Mouse (Mus musculus): ENCODE data around the gene Ttc27.

Gene Ttc27

GRCm38 (mm10) chr17:74860180-74860993 is 142.9 kb downstream of the Ttc27 start:
- Histone ChIP-seq H3K4me1 (replicated peaks; ENCODE audit: low read depth, low read length) (peaks cover 13% of the 10 kb centered on the region), H3K9me3 (ENCODE audit: low read length) (no peaks in the 10 kb centered on the region), H3K27me3 (ENCODE audit: insufficient read depth, low read length) (no peaks in the 10 kb centered on the region), H3K4me3 (replicated peaks; ENCODE audit: low read length) (no peak overlapping the region), H3K36me3 (ENCODE audit: insufficient read depth, low read length) (peaks cover 64% of the 10 kb centered on the region)
- TF ChIP-seq NANOG (IDR thresholded peaks at IDR 0.05; ENCODE audit: borderline replicate concordance, low read length) (no peak), CTCF (conservative IDR thresholded peaks at IDR 0.05; ENCODE audit: low read length) (no peak), POU5F1 (IDR thresholded peaks at IDR 0.05; ENCODE audit: borderline replicate concordance, low read length) (no peak)

- Histone ChIP-seq H3K9me3 (ENCODE audit: low read length) (no peaks in the 10 kb centered on the region), H3K4me3 (replicated peaks; ENCODE audit: low read length) (no peak overlapping the region), H3K4me1 (replicated peaks; ENCODE audit: low read depth, low read length) (peaks cover 13% of the 10 kb centered on the region), H3K36me3 (ENCODE audit: insufficient read depth, low read length) (peaks cover 39% of the 10 kb centered on the region), H3K27me3 (ENCODE audit: insufficient read depth, low read length) (no peaks in the 10 kb centered on the region)
- TF ChIP-seq NANOG (IDR thresholded peaks at IDR 0.05; ENCODE audit: borderline replicate concordance, low read length) (no peak), POU5F1 (IDR thresholded peaks at IDR 0.05; ENCODE audit: borderline replicate concordance, low read length) (no peak), CTCF (conservative IDR thresholded peaks at IDR 0.05; ENCODE audit: low read length) (no peak)
Observed at GRCm38 (mm10) chr17:74863845-74864244, 146.3 kb downstream of the Ttc27 start.

GRCm38 (mm10) chr17:74864790-74865548 is 147.4 kb downstream of the Ttc27 start:
- H3K9me3 ChIP-seq (ENCODE audit: low read length) = no peaks in the 10 kb centered on the region
- peaks cover 39% of the 10 kb centered on the region for H3K36me3 ChIP-seq (ENCODE audit: insufficient read depth, low read length)
- peaks cover 19% of the 10 kb centered on the region for H3K4me1 ChIP-seq (replicated peaks; ENCODE audit: low read depth, low read length)
- H3K27me3 ChIP-seq (ENCODE audit: insufficient read depth, low read length) = no peaks in the 10 kb centered on the region
- H3K4me3 ChIP-seq (replicated peaks; ENCODE audit: low read length) = no peak overlapping the region
- TF ChIP-seq NANOG (IDR thresholded peaks at IDR 0.05; ENCODE audit: borderline replicate concordance, low read length) = no peak
- TF ChIP-seq CTCF (conservative IDR thresholded peaks at IDR 0.05; ENCODE audit: low read length) = no peak
- no peak for TF ChIP-seq POU5F1 (IDR thresholded peaks at IDR 0.05; ENCODE audit: borderline replicate concordance, low read length)

- Histone ChIP-seq H3K36me3 (ENCODE audit: insufficient read depth, low read length) (peaks cover 35% of the 10 kb centered on the region), H3K27me3 (ENCODE audit: insufficient read depth, low read length) (no peaks in the 10 kb centered on the region), H3K4me1 (replicated peaks; ENCODE audit: low read depth, low read length) (peaks cover 19% of the 10 kb centered on the region), H3K4me3 (replicated peaks; ENCODE audit: low read length) (no peak overlapping the region), H3K9me3 (ENCODE audit: low read length) (no peaks in the 10 kb centered on the region)
- TF ChIP-seq NANOG (IDR thresholded peaks at IDR 0.05; ENCODE audit: borderline replicate concordance, low read length) (no peak), POU5F1 (IDR thresholded peaks at IDR 0.05; ENCODE audit: borderline replicate concordance, low read length) (no peak), CTCF (conservative IDR thresholded peaks at IDR 0.05; ENCODE audit: low read length) (no peak)
Observed at GRCm38 (mm10) chr17:74865694-74866564, 148.4 kb downstream of the Ttc27 start.

- H3K36me3 ChIP-seq (ENCODE audit: insufficient read depth, low read length) = peaks cover 31% of the 10 kb centered on the region
- H3K4me1 ChIP-seq (replicated peaks; ENCODE audit: low read depth, low read length) = peaks cover 19% of the 10 kb centered on the region
- H3K27me3 ChIP-seq (ENCODE audit: insufficient read depth, low read length) = no peaks in the 10 kb centered on the region
- no peak overlapping the region for H3K4me3 ChIP-seq (replicated peaks; ENCODE audit: low read length)
- no peaks in the 10 kb centered on the region for H3K9me3 ChIP-seq (ENCODE audit: low read length)
- no peak for TF ChIP-seq CTCF (conservative IDR thresholded peaks at IDR 0.05; ENCODE audit: low read length)
- TF ChIP-seq NANOG (IDR thresholded peaks at IDR 0.05; ENCODE audit: borderline replicate concordance, low read length) = no peak
- TF ChIP-seq POU5F1 (IDR thresholded peaks at IDR 0.05; ENCODE audit: borderline replicate concordance, low read length) = no peak
Observed at GRCm38 (mm10) chr17:74866565-74867507, 149.3 kb downstream of the Ttc27 start.

- H3K36me3 ChIP-seq (ENCODE audit: insufficient read depth, low read length) = peaks cover 16% of the 10 kb centered on the region
- peaks cover 19% of the 10 kb centered on the region for H3K4me1 ChIP-seq (replicated peaks; ENCODE audit: low read depth, low read length)
- no peaks in the 10 kb centered on the region for H3K27me3 ChIP-seq (ENCODE audit: insufficient read depth, low read length)
- H3K4me3 ChIP-seq (replicated peaks; ENCODE audit: low read length) = no peak overlapping the region
- H3K9me3 ChIP-seq (ENCODE audit: low read length) = no peaks in the 10 kb centered on the region
- TF ChIP-seq NANOG (IDR thresholded peaks at IDR 0.05; ENCODE audit: borderline replicate concordance, low read length) (no peak), POU5F1 (IDR thresholded peaks at IDR 0.05; ENCODE audit: borderline replicate concordance, low read length) (no peak), CTCF (conservative IDR thresholded peaks at IDR 0.05; ENCODE audit: low read length) (no peak)
Observed at GRCm38 (mm10) chr17:74868185-74868907, 150.8 kb downstream of the Ttc27 start.

- peaks cover 7% of the 10 kb centered on the region; the same call in 1 of the 2 replicates for H3K36me3 ChIP-seq (ENCODE audit: insufficient read depth, low read length)
- peaks cover 13% of the 10 kb centered on the region for H3K4me1 ChIP-seq (replicated peaks; ENCODE audit: low read depth, low read length)
- H3K4me3 ChIP-seq (replicated peaks; ENCODE audit: low read length) = no peak overlapping the region
- no peaks in the 10 kb centered on the region for H3K27me3 ChIP-seq (ENCODE audit: insufficient read depth, low read length)
- TF ChIP-seq NANOG (IDR thresholded peaks at IDR 0.05; ENCODE audit: borderline replicate concordance, low read length) (no peak), CTCF (conservative IDR thresholded peaks at IDR 0.05; ENCODE audit: low read length) (no peak), POU5F1 (IDR thresholded peaks at IDR 0.05; ENCODE audit: borderline replicate concordance, low read length) (no peak)
- no peaks in the 10 kb centered on the region for H3K9me3 ChIP-seq (ENCODE audit: low read length)
Observed at GRCm38 (mm10) chr17:74869556-74869955, 152.0 kb downstream of the Ttc27 start.

Data from E14TG2a.4 (cell line).